Mouse (Mus musculus) hindbrain, embryonic 14.5 days (tissue): ENCODE results near the gene Slc25a18. TPM values are rescaled to one million over a fixed set of nuclear protein-coding genes. Genes with fewer than 3 reads are reported as not detected.

Experiments
- ATAC-seq: fragments of 200-750 bp; cut with Nextera tagmentation; 2 replicates; pipeline ENCODE4 v1.8.0; 2017; ENCODE audit warnings: moderate number of reproducible peaks, mild to moderate bottlenecking, moderate TSS enrichment, moderate library complexity; ENCODE audit not compliant: low FRiP score
- DNase-seq: peaks from one replicate; pipeline ENCODE4 v3.0.0-alpha.2; 2015; ENCODE audit warnings: low spot score
- H3K27ac ChIP-seq: fragments of 300-500 bp; sonication (generic); 2 replicates; pipeline ENCODE4 v1.5.1; 2014; ENCODE audit warnings: mild to moderate bottlenecking, moderate library complexity
- H3K27me3 ChIP-seq: fragments of 300-500 bp; sonication (generic); 2 replicates; pipeline ENCODE4 v1.6.1; 2014; ENCODE audit warnings: mild to moderate bottlenecking, low read length, mixed read lengths; ENCODE audit not compliant: control insufficient read depth, insufficient read depth
- H3K36me3 ChIP-seq: fragments of 300-500 bp; sonication (generic); replicated peaks from 2 replicates; pipeline ENCODE4 v1.6.1; 2014; ENCODE audit not compliant: control insufficient read depth, insufficient read depth
- H3K4me1 ChIP-seq: fragments of 300-500 bp; sonication (generic); replicated peaks from 2 replicates; pipeline ENCODE4 v1.6.1; 2014; ENCODE audit warnings: antibody characterized with exemption, low read length, mixed read lengths; ENCODE audit not compliant: control insufficient read depth, insufficient read depth
- H3K4me2 ChIP-seq: fragments of 300-500 bp; sonication (generic); replicated peaks from 2 replicates; pipeline ENCODE4 v1.6.1; 2014; ENCODE audit warnings: mild to moderate bottlenecking, moderate library complexity
- H3K4me3 ChIP-seq: fragments of 300-500 bp; sonication (generic); replicated peaks from 2 replicates; pipeline ENCODE4 v1.5.1; 2014; ENCODE audit warnings: mild to moderate bottlenecking, low read length
- H3K9ac ChIP-seq: fragments of 300-500 bp; sonication (generic); 2 replicates; pipeline ENCODE4 v1.6.1; 2014
- H3K9me3 ChIP-seq: fragments of 300-500 bp; sonication (generic); 2 replicates; pipeline ENCODE4 v1.6.1; 2016; ENCODE audit warnings: low read length; ENCODE audit not compliant: control insufficient read depth
- WGBS: fragments of 180-500 bp; shearing (Covaris S2); extraction: QIAGEN DNeasy Blood & Tissue Kit; methylation state at CpG from one replicate; pipeline ENCODE4 v1.1.7; 2014; 5-methylcytosine and 5-hydroxymethylcytosine counted together
- polyA plus RNA-seq: library from polyadenylated mRNA; unstranded; fragments of >200 nt; fragmentation: Nextera tagmentation; extraction: Ambion mirVana; gene quantifications from 2 replicates; pipeline ENCODE4 v1.2.1, GENCODE M21; 2014

Slc25a18 gene
- polyA plus RNA-seq, 1 experiment from 2014 or later: 17.8 TPM

- Histone ChIP-seq H3K4me1 (peaks cover 4% of the 10 kb centered on the region), H3K4me3 (no peak overlapping the region), H3K36me3 (no peaks in the 10 kb centered on the region), H3K27me3 (no peaks in the 10 kb centered on the region), H3K9ac (no peak overlapping the region), H3K4me2 (no peak overlapping the region), H3K9me3 (no peaks in the 10 kb centered on the region), H3K27ac (no peak overlapping the region)
- no peak for DNase-seq
- 86% methylated on average over 4 of the region's 4 CpGs for WGBS
- no peak for ATAC-seq
Measured at GRCm38 (mm10) chr6:120832097-120832496, 58.7 kb downstream of the Slc25a18 start.

- Histone ChIP-seq H3K27ac (no peak overlapping the region), H3K4me2 (no peak overlapping the region), H3K9me3 (no peaks in the 10 kb centered on the region), H3K27me3 (no peaks in the 10 kb centered on the region), H3K36me3 (no peaks in the 10 kb centered on the region), H3K4me3 (no peak overlapping the region), H3K4me1 (peaks cover 11% of the 10 kb centered on the region), H3K9ac (no peak overlapping the region)
- ATAC-seq (no peak), DNase-seq (no peak)
- 82% methylated on average over 4 of the region's 4 CpGs for WGBS
Measured at GRCm38 (mm10) chr6:120834766-120835321, 61.5 kb downstream of the Slc25a18 start.

DNA sequence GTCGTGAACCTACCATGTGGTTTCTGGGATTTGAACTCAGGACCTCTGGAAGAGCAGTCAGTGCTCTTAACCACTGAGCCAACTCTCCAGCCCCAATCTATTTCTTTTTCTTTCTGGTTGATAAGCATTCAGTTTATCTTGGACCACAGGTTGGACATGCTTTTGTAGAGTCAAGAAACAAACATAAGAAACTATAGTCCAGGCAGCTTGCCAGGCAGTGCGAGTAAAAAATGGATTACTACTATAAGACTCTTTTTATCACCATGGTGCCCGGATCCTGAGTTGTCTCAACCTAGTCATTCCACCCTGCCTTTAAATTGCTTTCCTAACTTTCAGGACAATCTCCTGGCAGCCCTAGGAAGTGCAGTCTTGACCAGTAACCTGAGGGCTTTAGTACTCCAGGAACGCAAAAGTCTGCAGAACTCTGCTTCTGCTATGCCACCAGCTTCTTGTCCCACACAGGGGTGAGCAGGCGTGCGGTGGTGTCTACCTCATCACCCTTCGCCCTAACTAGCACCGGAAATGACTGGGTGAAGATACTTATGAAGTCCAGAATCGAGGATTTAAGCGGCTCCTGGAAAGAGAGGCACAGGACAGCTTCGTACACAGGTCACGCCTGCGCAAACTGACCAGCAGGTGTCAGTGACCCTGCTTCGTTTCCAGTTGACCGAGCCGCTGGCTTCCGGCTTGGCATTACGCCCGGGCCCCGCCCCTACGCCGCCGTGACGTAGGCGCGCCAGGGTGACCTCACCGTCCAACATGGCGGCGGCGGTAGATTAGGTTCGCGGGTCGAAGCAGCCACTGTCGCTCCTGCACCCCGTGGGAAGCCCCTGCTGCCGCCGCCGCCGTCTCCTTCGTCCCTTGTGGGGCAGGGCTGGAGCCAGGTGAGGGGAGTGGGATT lies 62.3 kb downstream of the Slc25a18 start, which contains the start of gene Bcl2l13:
Bcl2l13 (plus strand) TSS at position 739 of the 901 bp plus-strand sequence.
- Histone ChIP-seq H3K4me2 (peak within 1 kb of the TSS; percentile 73), H3K9ac (peak within 1 kb of the TSS; percentile 88), H3K27me3 (no peaks in the 10 kb centered on the region), H3K9me3 (no peaks in the 10 kb centered on the region), H3K4me1 (peaks cover 11% of the 10 kb centered on the region), H3K4me3 (peak within 1 kb of the TSS; percentile 58), H3K27ac (peak within 1 kb of the TSS; percentile 90), H3K36me3 (no peaks in the 10 kb centered on the region)
- DNase-seq: peak; percentile 94
- ATAC-seq: peak; percentile 95
- WGBS: 5% methylated on average over 40 of the region's 40 CpGs

GRCm38 (mm10) chr6:120836389-120837151 lies 63.2 kb downstream of the Slc25a18 start:
- 4% methylated on average over 37 of the region's 37 CpGs for WGBS
- DNase-seq (peak; percentile 37), ATAC-seq (peak; percentile 82; the same call in 1 of the 2 replicates)
- Histone ChIP-seq H3K27ac (peak overlapping the region; percentile 90), H3K9me3 (no peaks in the 10 kb centered on the region), H3K4me1 (peaks cover 11% of the 10 kb centered on the region), H3K4me2 (peak overlapping the region; percentile 73), H3K4me3 (peak overlapping the region; percentile 58), H3K9ac (peak overlapping the region; percentile 88), H3K36me3 (no peaks in the 10 kb centered on the region), H3K27me3 (no peaks in the 10 kb centered on the region)

- Histone ChIP-seq H3K9me3 (no peaks in the 10 kb centered on the region), H3K36me3 (no peaks in the 10 kb centered on the region), H3K4me2 (peak overlapping the region; percentile 73), H3K4me1 (peaks cover 11% of the 10 kb centered on the region), H3K4me3 (peak overlapping the region; percentile 58), H3K27me3 (no peaks in the 10 kb centered on the region), H3K9ac (peak overlapping the region; percentile 88), H3K27ac (no peak overlapping the region)
- WGBS: 71% methylated on average over 1 of the region's 1 CpGs
- ATAC-seq (no peak), DNase-seq (no peak)
Measured at GRCm38 (mm10) chr6:120837152-120837530, 63.8 kb downstream of the Slc25a18 start.

- ATAC-seq (no peak), DNase-seq (no peak)
- no peaks in the 10 kb centered on the region for H3K27me3 ChIP-seq
- H3K4me1 ChIP-seq: peaks cover 11% of the 10 kb centered on the region
- H3K27ac ChIP-seq: no peak overlapping the region
- H3K4me2 ChIP-seq: no peak overlapping the region
- H3K36me3 ChIP-seq: no peaks in the 10 kb centered on the region
- WGBS: 95% methylated on average over 7 of the region's 7 CpGs
- H3K9me3 ChIP-seq: no peaks in the 10 kb centered on the region
- H3K9ac ChIP-seq: no peak overlapping the region
- H3K4me3 ChIP-seq: no peak overlapping the region
Measured at GRCm38 (mm10) chr6:120840258-120840657, 66.9 kb downstream of the Slc25a18 start.

DNA sequence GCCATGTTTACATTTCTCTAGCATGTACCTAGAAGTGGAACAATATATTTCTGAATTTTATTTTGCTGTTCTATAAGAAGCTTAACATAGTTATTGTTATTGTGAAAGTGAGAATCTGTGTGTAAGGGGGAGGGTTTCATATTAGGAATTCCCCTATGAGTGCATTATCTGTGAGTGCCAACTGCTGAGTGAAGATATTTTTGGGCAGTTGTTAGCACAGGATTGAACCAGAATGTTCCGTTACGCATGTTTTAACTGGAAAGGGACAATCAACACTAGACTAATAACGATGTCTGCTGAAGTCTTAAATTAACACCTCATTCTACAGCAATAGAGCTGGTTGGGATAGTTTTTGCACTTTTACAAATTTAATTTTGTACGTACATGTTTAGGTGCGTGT lies 68.4 kb downstream of the Slc25a18 start:
- Histone ChIP-seq H3K4me2 (no peak overlapping the region), H3K9me3 (no peaks in the 10 kb centered on the region), H3K4me3 (no peak overlapping the region), H3K27ac (no peak overlapping the region), H3K9ac (no peak overlapping the region), H3K27me3 (no peaks in the 10 kb centered on the region), H3K36me3 (no peaks in the 10 kb centered on the region), H3K4me1 (peaks cover 10% of the 10 kb centered on the region)
- no peak for DNase-seq
- ATAC-seq: no peak
- WGBS: 95% methylated on average over 5 of the region's 5 CpGs
